Mouse (Mus musculus) megakaryocyte-erythroid progenitor cell, adult 5-6 weeks (primary cell): ENCODE results near the gene Rem1. TPM values are rescaled to one million over a fixed set of nuclear protein-coding genes. Genes with fewer than 3 reads are reported as not detected.

ENCODE experiments used
- ATAC-seq: replicated peaks from 2 replicates; pipeline ENCODE4 v1.8.0; 2016; ENCODE audit warnings: mild to moderate bottlenecking, inconsistent platforms; ENCODE audit not compliant: severe bottlenecking, poor library complexity, low FRiP score, low TSS enrichment
- total RNA-seq, 2 experiments: library from RNA; stranded (forward) in 1 of 2; stranded (reverse) in 1 of 2; fragments of 200-1000, 215-1000 nt in 1 of 2; fragments of >200 nt in 1 of 2; fragmentation: Nextera tagmentation in 1 of 2; gene quantifications; 2 replicates each; pipeline ENCODE4 v1.2.3; 2014 to 2017

The Rem1 gene
- total RNA-seq (2014; fragmentation: Nextera tagmentation) (4.9 TPM in 1 of 2 replicates, not detected in the other), total RNA-seq (2017) (not detected in 2 replicates)

- no peak for ATAC-seq
Observed at GRCm38 (mm10) chr2:152626774-152627591, at the start of gene Rem1. TSS of gene Rem1 (plus strand) at chr2:152626951.

GRCm38 (mm10) chr2:152580107-152580506 lies 46.6 kb upstream of the Rem1 start, which contains the start of gene Defb19:
TSS of gene Defb19 (minus strand) at chr2:152580312.
- no peak for ATAC-seq

- no peak for ATAC-seq
Observed at GRCm38 (mm10) chr2:152580612-152581011, 46.1 kb upstream of the Rem1 start.

- peak; percentile 73 for ATAC-seq
Observed at GRCm38 (mm10) chr2:152586926-152587560, 39.7 kb upstream of the Rem1 start.

GRCm38 (mm10) chr2:152588450-152588849 lies 38.3 kb upstream of the Rem1 start:
- ATAC-seq, result no peak

- no peak for ATAC-seq
Observed at GRCm38 (mm10) chr2:152589021-152589420, 37.7 kb upstream of the Rem1 start.

GRCm38 (mm10) chr2:152599299-152599698 lies 27.5 kb upstream of the Rem1 start, which contains the start of gene Defb45:
TSS of gene Defb45 (minus strand) at chr2:152599399.
- no peak for ATAC-seq

GRCm38 (mm10) chr2:152600076-152600475 lies 26.7 kb upstream of the Rem1 start:
- ATAC-seq, result no peak

GRCm38 (mm10) chr2:152601275-152601960 lies 25.3 kb upstream of the Rem1 start:
- ATAC-seq, result no peak

- 0 out of 2 replicates have a peak, but pooled peaks have one; percentile 43 for ATAC-seq
Observed at GRCm38 (mm10) chr2:152604057-152604456, 22.7 kb upstream of the Rem1 start, which contains the start of gene Defb36. TSS of gene Defb36 (plus strand) at chr2:152604327.

- ATAC-seq, result no peak
Observed at GRCm38 (mm10) chr2:152607746-152608145, 19.0 kb upstream of the Rem1 start.

- ATAC-seq, result no peak
Observed at GRCm38 (mm10) chr2:152608719-152609118, 18.0 kb upstream of the Rem1 start.

- ATAC-seq, result no peak
Observed at GRCm38 (mm10) chr2:152612193-152612592, 14.6 kb upstream of the Rem1 start.

- ATAC-seq, result peak; percentile 83
Observed at GRCm38 (mm10) chr2:152615563-152615962, 11.2 kb upstream of the Rem1 start.

- no peak for ATAC-seq
Observed at GRCm38 (mm10) chr2:152616470-152616869, 10.3 kb upstream of the Rem1 start.

GRCm38 (mm10) chr2:152617374-152617773 lies 9.4 kb upstream of the Rem1 start:
- ATAC-seq, result no peak

- no peak for ATAC-seq
Observed at GRCm38 (mm10) chr2:152620367-152621134, 6.2 kb upstream of the Rem1 start.

GRCm38 (mm10) chr2:152622151-152622550 lies 4.6 kb upstream of the Rem1 start:
- ATAC-seq, result no peak

GRCm38 (mm10) chr2:152622953-152623352 lies 3.8 kb upstream of the Rem1 start, which contains the start of gene Defb25:
TSS of gene Defb25 (minus strand) at chr2:152623053.
- no peak for ATAC-seq
